Mouse (Mus musculus) spleen, adult 2 months (tissue): Measurements from ENCODE around the gene Plxdc1.

Source experiments
- CTCF ChIP-seq: fragments of 200-500 bp; IDR thresholded peaks from 2 replicates; pipeline ENCODE4 v1.5.1; 2011; ENCODE audit warnings: mild to moderate bottlenecking, inconsistent platforms; ENCODE audit not compliant: insufficient read depth, insufficient read length, insufficient replicate concordance; ENCODE audit errors: extremely low read depth
- POLR2A ChIP-seq: fragments of 200-500 bp; IDR thresholded peaks from 2 replicates; pipeline ENCODE4 v1.6.1; 2011; ENCODE audit warnings: low read depth, low read length, inconsistent platforms

GRCm38 (mm10) chr11:98027785-98028184, 41.5 kb upstream of the Plxdc1 start:
- no peak for TF ChIP-seq CTCF
- TF ChIP-seq POLR2A = no peak
